Mouse (Mus musculus) large intestine, adult 2 months (tissue): ENCODE measurements around the gene Pax5. TPM values are rescaled to one million over a fixed set of nuclear protein-coding genes. Genes with fewer than 3 reads are reported as not detected.

Source experiments
- DNase-seq: peaks from one replicate; pipeline ENCODE4 v3.0.0-alpha.2; 2012; ENCODE audit warnings: low read depth, low spot score
- WGBS: fragments of 180-500 bp; shearing (Covaris S2); methylation state at CpG from one replicate; pipeline ENCODE4 v1.1.7; 2018; 5-methylcytosine and 5-hydroxymethylcytosine counted together
- polyA plus RNA-seq: library from polyadenylated mRNA; depleted of rRNA; stranded (reverse); fragments of >200 nt; gene quantifications from 2 replicates; pipeline ENCODE4 v1.2.3, GENCODE M21; 2012

Gene Pax5
- polyA plus RNA-seq, 1 experiment, result 5.4 TPM

GRCm38 (mm10) chr4:44614066-44614667 lies 96.1 kb downstream of the Pax5 start:
- DNase-seq, result no peak
- WGBS, result 82% methylated on average over 8 of the region's 8 CpGs

DNA sequence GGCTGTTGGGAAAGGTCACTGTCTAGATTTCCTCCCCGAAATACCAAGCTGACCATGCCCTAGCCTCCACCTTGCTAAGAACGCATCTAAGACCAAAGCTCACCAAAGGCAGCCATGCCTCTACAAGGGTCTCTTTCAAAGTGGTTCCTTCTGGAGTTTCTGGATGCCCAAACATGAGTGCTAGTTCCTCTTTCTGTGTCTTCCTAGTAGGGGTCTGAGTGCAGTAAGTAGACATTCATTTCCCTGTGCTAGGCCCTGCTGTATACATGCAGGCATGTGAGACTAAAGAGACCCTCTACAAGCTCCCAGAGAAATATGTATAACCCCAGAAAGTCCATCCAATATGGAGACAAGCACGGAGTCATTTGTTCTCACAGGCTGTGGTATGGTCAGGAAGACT lies 97.9 kb downstream of the Pax5 start:
- no peak for DNase-seq
- 80% methylated on average over 3 of the region's 3 CpGs for WGBS

GRCm38 (mm10) chr4:44605453-44605852 lies 104.8 kb downstream of the Pax5 start:
- no peak for DNase-seq
- 36% methylated on average over 2 of the region's 2 CpGs for WGBS

GRCm38 (mm10) chr4:44602257-44602801 lies 108.0 kb downstream of the Pax5 start:
- 15% methylated on average over 5 of the region's 5 CpGs for WGBS
- no peak for DNase-seq

- WGBS, result 36% methylated on average over 8 of the region's 8 CpGs
- DNase-seq, result no peak
Observed at GRCm38 (mm10) chr4:44601370-44601769, 108.9 kb downstream of the Pax5 start.

DNA sequence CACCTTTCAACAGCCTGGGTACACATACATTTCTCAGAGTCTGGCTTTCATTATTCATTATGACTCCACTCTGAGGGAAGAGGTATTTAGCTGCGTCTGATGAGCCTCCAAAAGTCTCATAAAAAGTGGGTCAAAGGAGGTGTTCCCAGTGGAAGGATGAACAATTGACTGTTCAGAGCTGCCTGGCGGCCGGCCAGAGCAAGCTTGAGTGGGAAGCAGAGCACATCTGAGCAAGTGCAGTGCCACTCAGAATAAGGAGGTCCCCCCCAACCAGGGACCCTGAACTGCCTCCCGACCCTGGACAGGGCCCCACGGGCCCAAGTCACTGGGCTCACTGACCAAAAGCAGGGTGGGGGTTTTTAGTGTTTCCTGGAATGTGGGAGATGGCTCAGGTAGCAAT lies 109.4 kb downstream of the Pax5 start:
- 20% methylated on average over 5 of the region's 5 CpGs for WGBS

GRCm38 (mm10) chr4:44597965-44598364 lies 112.3 kb downstream of the Pax5 start:
- 72% methylated on average over 9 of the region's 9 CpGs for WGBS
- no peak for DNase-seq

More for the DNA sequence above, 109.4 kb downstream of the Pax5 start:
- DNase-seq, result no peak

DNA sequence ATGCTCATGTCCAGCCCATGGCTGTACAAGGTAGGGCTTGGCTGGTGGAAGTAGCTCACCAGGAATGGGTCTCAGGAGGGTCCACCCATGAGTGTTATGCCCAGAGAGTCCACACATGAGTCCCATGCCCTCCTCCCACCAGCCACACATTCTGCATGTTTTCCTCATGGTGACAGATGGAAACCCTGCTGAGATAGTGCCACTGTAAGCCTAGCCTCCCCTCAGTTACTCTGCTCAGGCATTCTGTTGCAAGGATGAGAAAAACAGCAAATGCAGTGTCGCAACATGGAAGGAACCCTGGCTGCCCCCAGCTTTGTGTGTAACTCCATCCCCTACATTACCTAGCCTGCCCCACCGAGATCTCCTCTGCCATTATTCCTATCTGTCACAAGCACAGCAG lies 117.2 kb downstream of the Pax5 start:
- 91% methylated on average over 2 of the region's 2 CpGs for WGBS

DNA sequence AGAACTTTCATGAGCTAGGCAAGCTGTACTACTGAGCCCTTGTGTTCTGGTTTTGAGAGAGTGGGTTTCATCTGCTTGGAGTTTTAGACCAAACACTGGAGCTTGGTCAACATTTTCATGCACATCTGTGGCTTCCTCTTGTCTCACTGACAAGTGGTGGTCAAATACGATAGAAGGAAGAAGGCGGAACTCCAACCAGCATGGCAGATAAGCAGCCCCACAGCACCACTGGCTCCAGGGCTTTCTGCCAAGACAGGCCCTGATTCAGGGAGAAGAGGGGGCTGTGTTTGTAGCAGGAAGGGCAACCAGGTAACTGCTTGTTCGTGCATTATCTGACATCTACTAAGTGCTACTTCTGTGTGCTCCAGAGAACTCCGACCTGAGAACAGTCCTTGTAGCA lies 127.6 kb downstream of the Pax5 start:
- 80% methylated on average over 4 of the region's 4 CpGs for WGBS
- no peak for DNase-seq

More for the DNA sequence above, 117.2 kb downstream of the Pax5 start:
- DNase-seq, result no peak

- no peak for DNase-seq
- 44% methylated on average over 5 of the region's 5 CpGs for WGBS
Observed at GRCm38 (mm10) chr4:44578591-44578990, 131.7 kb downstream of the Pax5 start.

GRCm38 (mm10) chr4:44577293-44577692 lies 133.0 kb downstream of the Pax5 start:
- WGBS, result 43% methylated on average over 5 of the region's 5 CpGs

DNA sequence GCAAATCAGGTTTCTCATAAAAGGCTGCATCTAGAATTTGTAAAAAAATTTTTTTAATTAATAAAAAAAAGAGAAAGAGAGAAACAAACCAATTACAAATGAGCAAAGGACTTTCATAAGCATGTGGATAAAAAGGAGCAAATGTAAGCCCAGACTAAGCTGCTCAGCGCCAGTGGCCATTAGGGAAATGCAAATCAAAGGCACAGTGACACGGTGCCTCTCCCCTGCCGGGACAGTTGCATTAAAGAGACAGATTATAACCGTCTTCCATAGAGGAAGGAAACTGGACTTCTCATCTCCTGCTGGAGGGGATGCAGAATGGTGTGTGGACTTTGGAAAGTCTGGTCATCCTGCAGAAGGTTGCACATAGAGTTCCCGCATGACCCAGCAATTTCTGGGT lies 133.5 kb downstream of the Pax5 start:
- DNase-seq, result no peak
- WGBS, result 52% methylated on average over 5 of the region's 5 CpGs

More at GRCm38 (mm10) chr4:44577293-44577692, 133.0 kb downstream of the Pax5 start:
- DNase-seq, result no peak

DNA sequence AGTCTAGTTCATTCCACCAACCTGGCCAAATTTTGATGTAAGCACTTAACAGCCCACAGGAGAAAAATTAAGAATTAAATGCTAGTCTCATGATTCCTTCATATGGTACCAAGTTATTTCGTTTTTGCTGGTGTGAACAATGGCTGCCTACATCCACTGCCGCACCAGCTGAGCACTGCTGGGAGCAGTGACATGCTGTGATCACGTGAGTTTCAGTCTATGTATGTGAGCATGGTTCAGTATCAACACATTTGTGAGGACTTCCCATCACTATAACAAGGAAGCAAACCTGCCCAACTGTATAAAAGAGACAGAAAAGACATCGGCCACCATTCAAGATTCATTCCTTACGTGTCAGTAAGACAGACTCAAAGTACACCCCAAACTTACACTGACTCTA lies 137.3 kb downstream of the Pax5 start:
- 74% methylated on average over 5 of the region's 5 CpGs for WGBS

DNA sequence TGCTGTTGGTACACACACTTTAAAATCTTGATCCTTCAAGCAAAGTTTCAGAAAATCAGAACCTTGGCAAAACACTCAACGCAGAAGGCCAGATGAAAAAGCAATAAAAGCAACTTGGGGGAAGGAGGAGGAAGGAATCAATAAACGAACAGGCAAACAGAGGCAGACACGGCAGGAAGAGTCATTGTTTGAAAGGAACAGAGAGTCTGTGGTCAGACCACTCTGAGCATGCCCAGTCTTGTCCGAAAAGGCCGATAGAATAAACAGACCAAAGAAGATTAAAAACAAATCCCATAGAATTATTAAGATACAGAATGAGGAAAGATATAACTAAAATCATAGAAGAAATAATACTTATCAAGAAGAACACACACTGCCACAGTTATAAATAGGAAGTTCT lies 137.9 kb downstream of the Pax5 start:
- 33% methylated on average over 5 of the region's 5 CpGs for WGBS
- no peak for DNase-seq

More for the DNA sequence above, 137.3 kb downstream of the Pax5 start:
- DNase-seq, result no peak

- no peak for DNase-seq
- WGBS, result 84% methylated on average over 10 of the region's 10 CpGs
Observed at GRCm38 (mm10) chr4:44569138-44569537, 141.1 kb downstream of the Pax5 start.

DNA sequence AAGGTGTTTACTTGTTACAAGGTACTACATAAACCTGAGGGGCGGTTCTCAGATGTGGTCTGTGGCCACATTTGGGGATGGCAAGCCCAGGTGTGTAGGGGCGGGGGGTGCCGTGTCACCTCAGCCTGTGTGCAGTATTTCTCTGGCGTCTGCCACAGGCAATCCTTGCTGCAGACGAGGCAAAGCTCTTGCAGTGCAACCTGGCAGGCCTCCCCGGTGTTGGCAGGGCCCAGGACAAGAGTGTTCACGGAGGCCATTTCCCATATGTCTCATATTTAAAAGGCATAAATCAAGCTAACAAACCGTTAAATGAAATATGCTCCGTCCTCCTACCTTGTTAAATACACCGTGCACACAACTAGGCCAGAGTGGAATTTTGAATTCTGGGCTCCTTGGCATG lies 141.6 kb downstream of the Pax5 start:
- 59% methylated on average over 10 of the region's 10 CpGs for WGBS
- no peak for DNase-seq

DNA sequence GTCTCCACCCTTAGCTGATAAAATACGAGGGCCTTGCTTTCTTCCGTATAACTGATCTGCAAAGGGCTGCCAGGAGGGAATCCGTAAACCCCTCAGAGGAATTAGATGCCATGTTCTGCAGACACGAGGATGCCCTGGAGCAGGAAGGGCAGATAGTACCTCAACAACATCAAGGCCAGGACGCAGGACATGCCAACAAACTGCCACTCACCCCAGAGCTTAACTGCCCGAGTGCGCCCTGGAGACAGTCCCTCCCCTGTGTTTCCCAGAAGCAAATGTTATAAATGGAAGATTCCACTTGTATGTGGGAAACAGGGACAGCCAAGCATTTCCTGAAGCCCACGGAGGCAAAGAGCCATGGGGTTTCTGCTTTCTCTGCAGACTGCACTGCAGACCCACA lies 143.9 kb downstream of the Pax5 start:
- 64% methylated on average over 8 of the region's 8 CpGs for WGBS
- no peak for DNase-seq

DNA sequence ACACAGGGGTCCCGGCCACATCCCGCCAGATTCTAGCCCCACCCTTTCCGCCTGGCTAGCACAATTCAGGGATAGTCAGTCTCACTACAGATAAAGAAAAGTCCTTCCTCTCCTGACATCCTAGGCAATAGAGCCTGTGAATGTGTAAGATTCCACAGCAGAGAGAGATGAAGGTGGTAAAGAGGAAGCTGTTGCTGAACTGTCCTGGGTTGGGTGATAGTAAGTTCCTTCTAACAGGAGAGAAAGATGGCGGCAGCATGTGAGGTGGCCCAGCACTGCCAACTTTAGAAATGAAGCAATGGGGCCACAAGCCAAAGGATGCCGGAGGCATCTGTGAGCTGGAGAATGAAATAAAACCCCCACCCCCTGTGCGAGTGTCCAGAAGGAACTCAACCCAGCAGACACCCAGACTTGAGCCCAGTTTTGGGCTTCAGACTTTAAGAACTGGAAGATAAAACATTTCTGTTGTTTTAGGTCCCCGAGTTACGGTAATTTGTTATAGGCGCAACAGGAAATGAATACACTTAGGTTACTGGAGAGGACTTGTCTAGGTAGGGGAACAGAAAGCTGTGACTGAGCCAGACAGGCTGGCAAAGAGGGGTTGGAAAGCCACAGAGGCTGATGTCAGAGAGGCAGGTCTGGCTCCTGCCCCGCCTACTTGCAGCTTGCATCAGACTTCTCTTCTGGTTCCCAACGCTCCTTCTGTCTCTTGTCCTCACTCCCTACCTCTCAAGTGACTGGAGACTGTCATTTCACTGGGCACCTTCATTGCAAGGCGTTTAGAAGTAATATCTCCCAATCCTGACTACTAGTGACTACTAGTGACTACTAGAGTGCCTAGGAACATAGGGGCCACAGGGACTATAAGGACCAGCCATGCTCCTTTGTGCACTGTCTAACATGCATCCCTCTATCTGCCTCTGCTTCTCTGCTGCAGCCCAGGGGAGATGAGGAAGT lies 144.9 kb downstream of the Pax5 start:
- WGBS, result 71% methylated on average over 12 of the region's 12 CpGs
- DNase-seq, result no peak

GRCm38 (mm10) chr4:44564602-44565001 lies 145.7 kb downstream of the Pax5 start:
- WGBS, result 5% methylated on average over 10 of the region's 10 CpGs

GRCm38 (mm10) chr4:44560956-44561355 lies 149.3 kb downstream of the Pax5 start:
- no peak for DNase-seq

More at GRCm38 (mm10) chr4:44564602-44565001, 145.7 kb downstream of the Pax5 start:
- peak; percentile 14 for DNase-seq

DNA sequence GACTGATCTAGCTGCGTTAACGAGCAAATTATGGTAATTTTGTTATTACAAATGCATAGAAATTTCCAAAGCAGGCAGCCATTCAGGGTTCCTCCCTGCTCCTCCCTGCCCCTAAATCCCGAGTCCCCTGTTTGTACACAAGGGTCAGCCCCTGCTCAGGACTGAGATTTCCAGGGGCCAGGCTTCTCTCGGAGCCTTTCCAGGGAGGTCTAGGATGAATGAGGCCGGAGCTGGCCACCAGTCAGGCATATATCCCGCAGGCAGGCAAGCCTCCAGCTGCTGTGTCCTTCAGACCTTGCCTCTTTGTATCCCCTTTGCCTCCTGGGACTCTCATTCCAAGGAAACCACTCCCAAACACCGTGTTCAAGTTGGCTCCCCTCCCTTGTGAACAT lies 151.7 kb downstream of the Pax5 start:
- DNase-seq, result no peak
- WGBS, result 19% methylated on average over 7 of the region's 7 CpGs

More at GRCm38 (mm10) chr4:44560956-44561355, 149.3 kb downstream of the Pax5 start:
- WGBS, result 67% methylated on average over 8 of the region's 8 CpGs
